Mouse (Mus musculus): ENCODE measurements around the gene Nek6.

Gene Nek6

GRCm38 (mm10) chr2:38509004-38509719 is 2.3 kb upstream of the Nek6 start:
- no peak for DNase-seq (ENCODE audit: low spot score in 2 of 2)

- peak in 1 of 2 experiments; percentile 28 for DNase-seq (ENCODE audit: low spot score in 2 of 2)
Observed at GRCm38 (mm10) chr2:38510120-38510519, 1.3 kb upstream of the Nek6 start.

DNA sequence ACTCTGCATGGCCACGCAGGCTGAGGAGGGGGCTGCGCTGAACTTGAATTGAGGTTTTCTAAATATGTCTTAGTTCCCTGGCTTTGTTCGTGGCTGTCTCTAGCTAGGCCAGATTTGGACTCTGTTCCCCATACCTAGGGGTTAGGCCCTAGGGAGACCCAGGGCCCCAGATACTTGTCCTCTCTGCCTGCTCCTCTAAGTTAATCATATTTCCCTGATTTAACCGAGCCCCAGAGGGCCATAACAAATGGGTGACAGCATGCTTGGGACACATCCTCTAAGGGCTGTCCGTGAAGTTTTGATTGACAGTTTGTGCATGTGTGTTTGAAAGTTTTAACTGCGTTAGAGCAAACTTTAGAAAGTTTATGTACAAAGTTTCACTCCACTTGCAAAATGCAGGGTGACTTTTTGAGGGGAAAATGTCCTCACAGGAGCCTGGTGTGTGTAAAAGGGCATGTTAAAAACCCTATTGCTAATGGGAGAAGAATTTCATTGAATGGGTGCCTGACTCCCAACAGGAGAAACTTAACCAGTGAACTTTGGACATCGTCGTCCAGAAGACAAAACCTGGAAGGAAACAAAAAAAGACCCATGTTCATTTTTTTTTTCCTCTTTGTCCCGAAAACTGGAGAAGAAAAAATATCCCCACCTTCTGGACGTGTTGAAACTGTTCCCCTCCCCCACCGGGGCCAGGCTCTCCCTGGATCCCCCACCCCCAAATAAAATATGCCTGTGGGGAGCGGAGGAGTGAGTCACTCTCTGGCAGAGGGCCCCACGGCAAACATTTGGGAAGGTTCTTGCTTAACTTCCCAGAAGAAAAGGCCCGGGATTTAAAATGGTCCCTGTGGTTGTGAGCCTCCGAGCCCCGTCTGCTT is 1.1 kb downstream of the Nek6 start:
- DNase-seq (ENCODE audit: low spot score in 2 of 2) = no peak

DNA sequence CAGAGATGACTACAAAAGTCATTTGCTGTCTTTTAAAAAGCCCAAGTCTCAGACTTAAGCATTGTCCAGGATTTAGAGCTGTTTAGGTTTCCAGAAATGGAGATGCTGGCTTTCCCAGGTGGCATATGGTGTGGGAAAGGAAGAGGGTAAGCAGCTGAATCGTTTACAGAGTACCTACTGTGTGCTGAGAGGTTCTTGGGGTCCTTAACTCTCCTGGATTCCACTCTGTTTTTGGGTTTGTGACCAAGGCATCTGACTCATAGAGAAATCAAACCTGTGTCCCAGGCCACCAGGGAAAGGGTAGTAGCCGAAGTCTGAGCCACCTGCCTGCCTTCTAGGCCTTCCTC is 1.7 kb downstream of the Nek6 start:
- DNase-seq (ENCODE audit: low spot score in 2 of 2) = no peak

DNA sequence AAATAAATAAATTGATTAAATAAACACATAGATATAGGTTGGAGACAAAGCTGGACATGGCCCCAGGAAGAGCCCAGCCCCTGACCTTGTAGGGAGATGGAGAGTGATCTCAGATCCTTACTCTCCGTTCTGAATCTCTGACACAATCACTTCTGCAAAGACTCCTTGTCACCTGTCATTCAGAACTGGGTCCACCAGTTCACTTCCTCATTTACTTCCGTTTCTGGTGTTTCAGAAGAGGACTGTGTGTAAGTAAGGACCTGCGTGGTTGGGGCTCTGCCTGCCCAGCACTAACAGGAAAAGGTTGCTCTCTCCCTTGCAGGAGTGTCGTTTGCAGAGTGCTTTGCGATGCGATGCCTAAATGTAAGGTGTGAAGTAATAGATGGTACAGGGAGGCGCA is 3.0 kb downstream of the Nek6 start:
- DNase-seq (ENCODE audit: low spot score in 2 of 2) = no peak

DNA sequence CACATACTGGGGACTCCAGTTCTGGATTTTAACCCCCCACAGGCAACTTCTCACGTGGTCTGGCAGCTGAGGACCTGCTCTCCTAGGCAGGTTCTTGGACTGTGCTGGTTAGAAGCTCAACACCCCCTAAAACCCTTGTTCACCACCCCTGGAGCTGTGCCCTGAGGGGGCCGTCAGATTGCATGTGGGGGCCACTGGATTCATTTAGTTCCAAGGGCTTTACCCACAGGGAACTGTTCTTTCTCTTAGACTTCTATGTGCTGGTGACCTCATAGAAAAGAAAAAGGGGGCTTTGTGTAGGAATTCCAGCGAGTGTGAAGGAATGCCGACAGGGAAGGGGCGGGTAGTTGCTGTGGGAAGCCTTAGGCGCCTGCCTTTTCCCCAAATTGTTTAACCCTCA is 4.0 kb downstream of the Nek6 start:
- no peak for DNase-seq (ENCODE audit: low spot score in 2 of 2)

DNA sequence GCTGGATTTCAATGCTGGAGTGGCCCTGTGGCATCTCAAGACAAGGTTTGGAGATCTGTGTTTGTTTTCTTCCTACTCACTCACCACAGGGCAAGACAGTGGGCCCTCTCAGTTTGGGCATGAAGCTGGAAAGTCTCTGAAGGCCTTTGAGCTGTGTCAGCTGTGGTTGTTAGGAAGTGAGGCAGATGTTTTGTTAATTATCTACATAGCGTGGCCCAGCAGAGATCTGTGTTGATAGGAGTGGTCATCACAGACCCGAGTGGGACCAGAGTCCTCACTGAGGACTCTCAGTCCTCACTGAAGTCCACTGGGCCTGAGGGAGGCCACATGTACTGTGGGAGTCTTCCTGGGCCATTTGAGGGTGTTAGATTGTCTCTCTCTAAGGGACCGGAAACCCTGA is 5.0 kb downstream of the Nek6 start:
- no peak for DNase-seq (ENCODE audit: low spot score in 2 of 2)

DNA sequence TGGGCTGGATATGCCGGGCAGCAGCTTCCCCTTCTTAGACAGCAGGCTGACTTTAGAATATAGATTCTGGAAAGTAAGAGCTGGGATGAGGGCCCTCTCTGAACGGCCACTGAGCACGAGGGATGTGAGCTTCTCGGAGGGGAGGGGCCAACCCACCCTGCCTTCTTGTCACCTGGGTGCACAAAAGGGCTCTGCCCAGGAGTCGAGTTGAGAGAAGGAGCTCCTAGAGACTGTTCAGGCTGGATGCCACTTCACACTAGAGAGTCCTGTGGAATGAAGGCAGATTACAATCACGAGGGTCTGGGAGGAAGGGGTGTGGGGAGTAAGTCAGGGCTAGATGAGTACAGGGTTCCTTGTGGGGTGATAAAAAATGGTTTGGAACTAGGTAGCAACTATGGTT is 5.6 kb downstream of the Nek6 start:
- DNase-seq (ENCODE audit: low spot score in 2 of 2) = no peak

- no peak for DNase-seq (ENCODE audit: low spot score in 2 of 2)
Observed at GRCm38 (mm10) chr2:38518719-38519118, 7.3 kb downstream of the Nek6 start.

GRCm38 (mm10) chr2:38519934-38520333 is 8.5 kb downstream of the Nek6 start:
- DNase-seq (ENCODE audit: low spot score in 2 of 2) = no peak

DNA sequence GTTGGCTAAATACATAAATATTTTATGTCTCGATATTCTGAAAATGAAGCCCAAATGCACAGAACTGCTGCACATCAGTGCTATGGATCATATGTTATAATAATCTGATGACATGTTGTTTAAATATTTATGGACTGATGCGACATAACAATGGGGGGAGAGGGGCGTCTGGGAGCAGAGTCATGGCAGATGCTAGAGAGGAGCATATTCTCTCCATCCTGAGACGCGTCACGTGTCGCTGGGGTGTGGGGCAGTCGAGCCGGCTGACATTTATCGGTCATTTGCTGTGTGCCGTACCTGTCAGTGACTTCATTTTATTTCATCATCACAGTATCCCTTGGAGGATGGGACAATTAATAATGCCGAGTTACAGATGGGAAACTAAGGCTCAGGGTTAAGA is 10.2 kb downstream of the Nek6 start:
- no peak for DNase-seq (ENCODE audit: low spot score in 2 of 2)

DNA sequence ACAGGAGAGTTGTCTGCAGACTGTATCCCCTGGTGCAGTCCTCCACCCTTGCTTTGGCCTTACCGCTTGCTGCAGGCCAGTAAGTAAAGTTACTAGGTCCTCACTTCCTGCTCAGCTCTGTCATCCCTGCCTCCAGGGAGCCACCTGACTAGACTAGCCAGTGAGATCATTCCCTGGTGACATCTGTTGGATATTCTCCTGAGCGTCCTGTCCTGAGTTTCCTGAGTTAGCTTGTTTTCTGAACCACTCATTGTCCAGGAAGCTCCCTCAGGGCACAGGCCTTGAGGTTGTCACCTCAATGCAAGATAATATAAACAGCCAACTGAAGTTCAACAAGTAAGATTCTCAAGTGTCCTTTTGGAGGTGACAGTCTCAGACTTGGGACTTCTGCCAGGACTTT is 10.9 kb downstream of the Nek6 start:
- no peak for DNase-seq (ENCODE audit: low spot score in 2 of 2)

- no peak for DNase-seq (ENCODE audit: low spot score in 2 of 2)
Observed at GRCm38 (mm10) chr2:38523781-38524445, 12.5 kb downstream of the Nek6 start.

DNA sequence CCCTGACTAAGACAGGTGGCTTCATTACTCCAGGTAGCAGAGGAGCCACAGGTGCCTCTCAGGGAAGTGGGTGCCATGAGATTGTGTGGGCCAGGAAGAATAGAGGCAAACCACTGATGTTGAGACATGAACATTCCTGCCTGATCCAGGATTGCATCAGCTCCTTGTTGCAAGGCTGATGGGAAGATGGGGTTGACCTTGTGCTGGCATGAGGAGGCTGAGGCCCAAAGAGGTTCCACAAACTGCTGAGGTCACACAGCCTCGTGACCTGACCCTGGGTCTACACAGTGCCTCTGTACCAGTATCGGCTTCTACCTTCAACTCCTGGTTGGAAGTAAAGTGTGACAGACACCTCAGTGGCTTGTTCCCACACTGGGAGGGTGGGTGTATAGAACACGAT is 13.6 kb downstream of the Nek6 start:
- DNase-seq (ENCODE audit: low spot score in 2 of 2) = no peak

- DNase-seq (ENCODE audit: low spot score in 2 of 2) = no peak
Observed at GRCm38 (mm10) chr2:38529582-38530152, 18.2 kb downstream of the Nek6 start.

DNA sequence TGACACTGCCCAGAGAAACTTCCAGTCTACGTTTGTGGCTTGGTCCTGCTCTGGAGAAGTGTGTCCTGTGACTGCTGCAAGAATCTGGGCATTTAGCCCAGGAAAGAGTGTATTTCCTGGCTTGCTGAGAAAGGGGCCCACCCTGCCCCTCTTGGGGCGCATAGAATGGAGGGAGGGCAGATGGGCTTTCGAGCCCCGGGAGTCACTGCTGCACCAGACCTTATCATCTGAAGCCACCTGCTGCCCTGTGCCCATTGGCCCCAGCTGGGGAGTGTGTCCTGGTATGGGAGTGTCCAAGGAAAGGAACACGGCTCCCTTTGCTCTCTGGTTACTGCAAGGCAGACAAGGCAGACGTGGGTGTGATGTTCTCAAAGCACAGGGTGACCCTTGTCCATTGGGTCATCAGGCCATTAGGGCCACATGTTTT is 19.5 kb downstream of the Nek6 start:
- no peak for DNase-seq (ENCODE audit: low spot score in 2 of 2)

GRCm38 (mm10) chr2:38533322-38533721 is 21.9 kb downstream of the Nek6 start:
- DNase-seq (ENCODE audit: low spot score in 2 of 2) = no peak

DNA sequence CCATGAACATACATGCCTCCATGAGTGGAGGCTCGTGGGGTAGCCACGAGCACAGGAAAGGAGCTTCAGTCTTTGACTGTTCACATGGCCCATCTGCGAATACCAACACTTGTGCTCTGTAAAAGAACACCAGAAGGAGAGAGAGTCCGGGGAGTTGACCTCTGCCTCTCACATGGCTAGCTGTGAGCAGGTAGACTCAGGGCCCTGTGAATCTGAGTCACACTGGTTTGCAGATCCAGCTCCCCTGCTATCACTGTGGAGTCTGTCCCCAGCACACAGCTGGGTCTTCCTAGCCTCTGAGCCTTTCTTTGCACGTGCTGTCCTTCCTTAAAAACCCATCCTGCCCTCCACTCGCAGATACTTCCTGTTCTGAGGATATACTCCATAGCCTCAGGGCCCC is 22.3 kb downstream of the Nek6 start:
- DNase-seq (ENCODE audit: low spot score in 2 of 2) = no peak

DNA sequence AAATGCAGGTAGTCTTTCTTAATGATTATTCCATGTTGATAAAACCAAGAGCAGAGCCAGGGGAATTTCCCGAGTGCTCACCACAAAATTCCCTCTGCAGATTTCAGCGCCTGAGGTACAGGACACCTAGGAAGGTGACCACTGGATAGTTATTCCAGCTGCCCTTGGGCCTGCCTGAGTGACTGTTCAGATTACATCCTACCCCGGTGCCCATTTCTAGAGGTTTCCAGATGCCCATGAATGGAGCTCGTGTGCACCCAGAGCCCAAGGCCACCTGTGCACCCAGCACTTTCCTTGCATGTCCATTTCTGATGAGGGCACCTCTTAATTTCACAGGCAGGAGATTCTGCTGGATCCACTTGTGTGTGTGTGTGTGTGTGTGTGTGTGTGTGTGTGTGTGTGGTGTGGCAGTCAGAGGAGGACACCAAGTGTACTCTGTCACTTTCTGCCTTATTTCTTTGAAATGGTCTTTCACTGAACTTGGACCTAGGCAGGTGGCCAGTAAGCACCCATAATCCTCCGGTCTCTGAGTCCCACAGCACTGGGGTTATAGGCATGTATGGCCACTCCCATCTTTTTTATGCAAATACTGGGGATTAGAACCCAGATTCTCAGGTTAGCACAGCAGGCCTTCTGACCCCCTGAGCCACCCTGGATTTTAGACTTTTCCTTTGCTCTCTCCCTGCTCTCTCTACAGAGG is 22.9 kb downstream of the Nek6 start:
- DNase-seq (ENCODE audit: low spot score in 2 of 2) = no peak

- DNase-seq (ENCODE audit: low spot score in 2 of 2) = no peak
Observed at GRCm38 (mm10) chr2:38535051-38535450, 23.6 kb downstream of the Nek6 start.

DNA sequence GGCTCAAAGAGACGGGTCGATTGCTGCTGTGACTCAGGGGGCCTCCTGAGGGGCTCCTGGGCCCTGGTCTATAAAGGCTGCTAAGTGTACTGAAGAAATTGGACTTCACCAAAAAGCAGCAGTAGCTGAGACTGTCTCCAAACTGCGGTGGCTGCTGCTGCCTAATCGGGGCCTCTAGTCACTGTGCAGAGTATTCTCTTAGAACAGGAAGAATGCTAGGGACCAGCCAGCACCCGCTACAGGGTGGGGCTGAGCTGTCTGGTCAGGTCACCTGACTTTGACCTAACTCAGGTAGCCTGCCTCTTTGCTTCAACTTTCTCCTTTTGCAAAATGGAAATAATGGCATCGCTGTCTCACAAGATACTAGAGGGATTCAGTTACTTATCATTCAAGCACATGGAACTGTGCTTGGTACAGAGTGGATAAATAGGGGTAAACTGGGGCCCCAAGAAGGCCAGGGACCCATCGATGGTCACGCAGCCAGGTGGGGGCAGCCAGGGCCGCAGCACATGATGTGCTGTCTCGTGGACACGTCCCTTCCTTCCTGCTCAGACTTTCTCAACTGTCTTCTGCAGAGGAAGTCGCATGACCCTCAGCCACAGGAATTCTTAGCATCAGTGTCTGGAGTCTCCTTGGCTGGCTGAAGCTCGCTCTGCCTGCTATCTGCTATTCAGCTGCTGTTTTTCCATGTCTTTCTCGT is 24.2 kb downstream of the Nek6 start:
- no peak for DNase-seq (ENCODE audit: low spot score in 2 of 2)
